Mouse (Mus musculus) gastrocnemius, postnatal 14 days (tissue): ENCODE data around the gene Ch25h. TPM values are rescaled to one million over a fixed set of nuclear protein-coding genes. Genes with fewer than 3 reads are reported as not detected.

Source experiments
- DNase-seq: peaks from one replicate; pipeline ENCODE4 v3.0.0; 2021; ENCODE audit warnings: mixed read lengths
- intact Hi-C: fragments of 180-260 bp; cut with DNase I; formaldehyde crosslinking; loops from one replicate; pipeline ENCODE4 v1.15.1; 2025; ENCODE audit warnings: low total_unique reads
- long read RNA-seq, 2 experiments: library from polyadenylated mRNA; stranded (forward); transcript quantifications; one replicate each; pipeline ENCODE4 v2.0.0; 2021
- total RNA-seq, 2 experiments: library from RNA; stranded (reverse); gene quantifications; 2 replicates each; pipeline ENCODE4 v1.2.3; 2021

The Ch25h gene
- total RNA-seq = not detected
- long read RNA-seq, experiment 1 = 0 reads
- long read RNA-seq, experiment 2 = 0 reads

GRCm38 (mm10) chr19:34474991-34475971 lies at the start of gene Ch25h:
Ch25h (minus strand) TSS chr19:34475164.
- peak; percentile 38 for DNase-seq
- intact Hi-C loops = loop anchor here (5.0 to 10.0 kb wide), 2 partner anchors 138 to 230 kb away; no protein-coding TSS in a partner anchor

DNA sequence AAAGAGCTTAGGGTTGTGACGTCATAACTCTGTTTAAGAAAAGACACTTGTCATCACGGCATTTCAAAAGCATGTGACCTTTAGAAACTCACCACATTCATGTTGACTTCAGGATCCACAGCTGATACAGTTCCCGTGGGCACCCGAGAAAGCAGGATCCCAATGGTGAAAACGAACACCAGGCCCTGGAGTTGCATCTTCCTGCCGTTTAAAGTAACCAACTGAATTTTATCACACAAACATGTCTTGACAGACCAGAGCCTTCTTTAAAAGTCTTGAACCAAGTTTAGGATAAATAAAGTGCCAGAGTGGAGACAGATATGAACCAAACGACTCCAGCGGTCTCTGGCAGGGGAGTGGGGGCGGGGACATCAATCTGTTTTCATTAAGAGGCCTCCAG lies 49.7 kb upstream of the Ch25h start:
- DNase-seq = no peak
- intact Hi-C loops = no loop called here

- intact Hi-C loops = no loop called here
- DNase-seq = no peak
These were observed 48.3 kb upstream of the Ch25h start for GRCm38 (mm10) chr19:34523106-34523725.

DNA sequence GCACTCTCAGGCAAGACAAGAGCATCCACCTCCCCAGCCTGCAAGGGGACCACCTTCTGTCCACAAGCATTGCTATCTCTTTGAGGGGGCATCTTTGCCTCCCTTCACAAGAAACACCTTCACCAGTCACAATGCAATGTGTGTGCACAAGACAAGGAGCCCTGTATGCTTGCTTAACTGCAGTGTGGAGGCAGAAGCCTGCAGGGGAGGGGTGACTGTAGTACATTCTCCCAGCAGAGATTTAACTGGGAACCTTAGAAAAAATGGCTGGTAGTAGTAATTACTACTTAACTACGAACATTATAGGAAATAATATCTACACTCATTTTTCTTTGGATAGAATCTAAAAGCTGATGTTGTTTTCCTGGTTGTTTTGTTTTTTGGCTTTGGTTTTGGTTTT lies 47.0 kb upstream of the Ch25h start:
- no peak for DNase-seq
- intact Hi-C loops = no loop called here

DNA sequence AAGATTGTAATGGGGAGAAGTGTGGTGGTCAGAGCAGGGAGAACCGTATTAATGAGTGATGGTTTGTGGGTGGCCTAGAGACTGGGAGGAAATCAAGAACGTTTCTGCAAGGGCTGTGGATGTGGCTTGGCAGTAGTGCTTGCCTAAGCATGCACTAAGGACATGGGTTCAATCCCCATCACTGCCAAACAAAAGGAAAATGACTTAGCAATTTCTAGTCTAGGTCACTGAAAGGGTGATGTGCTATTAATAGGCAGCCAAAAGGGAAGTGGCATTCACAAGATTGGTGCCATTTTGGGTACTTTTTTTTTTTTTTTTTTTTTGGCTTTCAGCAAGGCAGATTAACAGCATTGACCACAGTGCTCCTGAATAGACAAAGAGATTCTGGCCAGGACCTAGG lies 46.4 kb upstream of the Ch25h start:
- intact Hi-C loops = no loop called here
- DNase-seq = no peak

DNA sequence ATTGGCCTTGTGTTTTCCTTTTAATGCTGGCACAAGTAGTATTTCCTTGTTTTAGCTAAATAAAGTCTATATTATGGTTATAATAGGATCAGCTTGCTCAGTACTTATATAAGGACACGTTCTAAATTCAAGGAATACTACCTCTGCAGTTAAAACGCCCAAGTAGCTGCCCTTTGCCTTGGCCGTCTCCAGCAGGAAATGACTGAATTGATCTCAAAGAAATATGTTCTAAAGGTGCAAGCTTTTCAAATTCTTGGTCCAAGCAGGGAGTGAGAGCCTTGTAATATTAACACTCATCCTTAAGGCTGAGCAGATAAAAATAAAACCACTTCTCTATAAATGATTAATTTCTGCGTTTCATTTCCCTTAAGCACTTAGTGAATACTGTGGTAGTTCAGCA lies 45.1 kb upstream of the Ch25h start:
- intact Hi-C loops = no loop called here
- no peak for DNase-seq

GRCm38 (mm10) chr19:34519646-34520045 lies 44.7 kb upstream of the Ch25h start:
- no peak for DNase-seq
- intact Hi-C loops = no loop called here

DNA sequence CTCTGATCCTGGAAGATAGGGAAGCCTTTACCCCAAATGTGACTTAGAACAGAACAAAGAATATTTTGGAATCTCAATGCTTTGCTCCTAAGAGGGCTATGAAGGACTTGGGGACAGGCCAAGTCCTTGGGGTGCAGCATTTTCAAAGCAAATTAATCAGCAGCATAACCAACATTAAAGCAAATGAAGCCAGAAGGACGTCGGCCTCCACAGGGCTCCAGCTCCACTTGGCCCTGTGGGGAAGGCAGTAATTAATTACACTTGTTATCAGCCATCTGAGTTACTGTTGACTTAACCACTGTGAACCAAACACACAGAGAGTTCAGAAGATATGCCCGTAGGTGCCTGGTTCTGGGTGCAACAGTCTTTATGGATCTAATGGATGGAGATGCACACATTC lies 43.8 kb upstream of the Ch25h start:
- DNase-seq = no peak
- intact Hi-C loops = no loop called here

DNA sequence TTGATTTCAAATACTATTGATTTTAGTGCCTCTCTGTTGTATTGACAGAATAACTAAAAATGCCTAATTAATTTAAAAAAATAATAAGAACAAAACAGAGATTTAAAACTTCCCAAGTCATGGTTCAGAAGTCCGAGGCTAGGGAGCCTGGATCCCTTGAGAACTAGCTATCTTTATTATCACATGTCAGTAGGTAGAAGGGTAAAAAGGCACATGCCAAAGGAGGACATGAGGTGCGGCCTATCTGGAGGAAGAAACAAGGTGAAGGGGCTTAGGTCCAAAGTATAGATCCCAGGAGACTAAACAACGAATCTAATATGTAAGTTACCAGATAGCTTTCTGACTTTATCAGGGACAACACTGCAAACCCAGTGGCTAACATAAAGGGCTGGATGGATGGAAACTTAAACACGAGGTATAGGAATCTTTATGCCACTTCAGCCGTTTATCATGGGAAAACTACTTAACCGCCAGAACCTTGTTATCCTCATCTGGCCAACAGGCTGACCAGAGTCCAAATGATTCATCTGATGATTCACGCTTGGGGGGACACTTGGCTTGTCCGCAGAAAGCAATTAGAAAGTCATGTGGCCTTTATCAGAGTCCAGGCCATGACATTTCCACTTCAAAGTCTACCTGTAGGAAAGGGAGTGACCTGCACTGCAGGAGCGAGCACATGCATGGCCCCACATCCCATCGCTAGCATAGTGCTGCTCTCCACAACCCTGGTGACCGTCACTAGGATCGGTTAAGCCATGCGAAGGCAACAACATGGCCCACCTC lies 43.0 kb upstream of the Ch25h start:
- DNase-seq = no peak
- intact Hi-C loops = no loop called here

DNA sequence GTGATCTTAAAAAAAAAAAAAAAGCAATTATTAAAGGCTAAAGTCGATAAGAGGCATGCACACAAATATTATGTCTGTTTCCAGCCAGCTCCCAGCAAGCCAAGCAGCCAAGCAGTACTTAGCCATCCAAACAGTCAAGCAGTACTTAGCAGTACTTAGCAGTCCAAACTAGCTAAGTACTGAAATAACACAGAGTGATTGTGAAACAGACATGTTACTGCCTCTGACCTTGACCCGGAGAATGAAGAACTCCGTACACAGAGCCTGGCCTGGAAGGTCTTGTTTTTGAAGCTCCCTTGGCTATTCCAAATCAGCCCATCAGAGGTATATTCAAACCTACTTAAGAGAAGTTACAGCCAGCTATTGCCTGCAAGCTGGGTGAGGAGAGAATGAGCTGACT lies 42.2 kb upstream of the Ch25h start:
- intact Hi-C loops = no loop called here
- DNase-seq = no peak

GRCm38 (mm10) chr19:34516346-34516745 lies 41.4 kb upstream of the Ch25h start:
- no peak for DNase-seq
- intact Hi-C loops = no loop called here

GRCm38 (mm10) chr19:34515681-34516080 lies 40.7 kb upstream of the Ch25h start:
- intact Hi-C loops = no loop called here

GRCm38 (mm10) chr19:34511528-34511927 lies 36.6 kb upstream of the Ch25h start:
- intact Hi-C loops = no loop called here
- DNase-seq = no peak

More at GRCm38 (mm10) chr19:34515681-34516080, 40.7 kb upstream of the Ch25h start:
- no peak for DNase-seq

GRCm38 (mm10) chr19:34510717-34511116 lies 35.8 kb upstream of the Ch25h start:
- no peak for DNase-seq
- intact Hi-C loops = no loop called here

DNA sequence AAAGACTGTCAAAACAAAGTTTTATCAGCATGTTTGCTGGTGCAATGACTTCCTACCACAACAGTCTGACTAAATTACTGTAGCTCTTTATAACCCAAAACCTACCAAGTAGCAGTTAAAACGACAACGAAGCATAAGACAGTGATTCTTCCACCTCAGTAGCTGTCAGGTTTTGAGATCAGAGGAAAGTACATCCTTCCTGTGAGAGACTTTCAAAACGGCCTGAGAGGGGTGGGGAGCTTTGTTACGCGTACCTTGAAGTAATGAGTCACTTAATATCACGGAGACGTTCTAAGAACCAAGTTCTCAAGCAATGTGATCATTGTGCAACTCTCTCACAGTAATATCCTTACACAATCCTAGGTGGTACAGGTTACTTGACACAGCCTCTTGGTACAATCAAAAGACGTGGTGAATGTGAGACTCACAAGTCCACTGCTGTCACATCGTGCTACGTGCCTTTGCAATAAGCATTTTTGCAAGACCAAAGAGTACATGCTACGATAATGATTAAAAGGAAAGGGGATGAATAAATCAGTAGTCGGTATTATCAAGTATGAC lies 30.3 kb upstream of the Ch25h start:
- intact Hi-C loops = no loop called here
- DNase-seq = no peak

GRCm38 (mm10) chr19:34500763-34501162 lies 25.8 kb upstream of the Ch25h start:
- intact Hi-C loops = no loop called here
- peak; percentile 61 for DNase-seq

DNA sequence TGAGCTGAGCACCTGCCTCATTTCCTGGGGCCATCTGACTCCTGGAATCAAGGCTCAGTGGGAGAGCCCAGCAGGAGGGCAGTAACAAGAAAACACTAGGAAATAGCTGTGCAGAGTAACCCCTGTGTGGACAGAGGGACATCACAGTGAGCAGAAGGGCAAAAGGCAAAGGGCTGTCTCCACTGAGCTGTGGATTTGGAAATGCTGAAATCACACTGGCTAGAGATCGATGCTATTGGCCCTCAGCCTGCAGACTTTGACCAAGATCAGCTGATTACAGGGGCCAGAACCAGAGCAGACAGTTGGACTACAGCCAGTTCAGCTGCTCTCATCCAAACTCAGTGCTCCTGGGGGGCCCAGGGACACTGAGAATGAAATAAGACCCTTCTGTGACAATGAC lies 21.4 kb upstream of the Ch25h start:
- intact Hi-C loops = no loop called here
- DNase-seq = no peak

DNA sequence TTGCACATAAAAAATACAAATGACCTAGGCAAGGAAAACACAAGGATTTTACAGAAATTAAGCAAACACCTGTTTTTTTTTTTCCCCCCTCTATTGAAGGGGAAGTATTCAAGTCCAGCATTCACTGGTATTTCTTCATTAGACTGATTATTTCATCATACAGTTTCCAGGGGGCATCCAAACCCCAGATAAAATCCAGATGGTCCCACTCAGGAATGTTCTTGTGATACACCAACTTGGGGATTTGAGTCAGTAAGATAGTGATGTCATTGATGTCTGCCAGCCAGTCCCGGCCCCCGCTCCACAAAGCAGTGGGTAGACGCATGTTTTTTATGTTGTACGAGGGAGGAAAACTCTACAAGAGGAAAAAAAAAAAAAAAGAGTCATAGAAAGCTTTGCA lies 18.9 kb upstream of the Ch25h start:
- intact Hi-C loops = no loop called here
- no peak for DNase-seq

DNA sequence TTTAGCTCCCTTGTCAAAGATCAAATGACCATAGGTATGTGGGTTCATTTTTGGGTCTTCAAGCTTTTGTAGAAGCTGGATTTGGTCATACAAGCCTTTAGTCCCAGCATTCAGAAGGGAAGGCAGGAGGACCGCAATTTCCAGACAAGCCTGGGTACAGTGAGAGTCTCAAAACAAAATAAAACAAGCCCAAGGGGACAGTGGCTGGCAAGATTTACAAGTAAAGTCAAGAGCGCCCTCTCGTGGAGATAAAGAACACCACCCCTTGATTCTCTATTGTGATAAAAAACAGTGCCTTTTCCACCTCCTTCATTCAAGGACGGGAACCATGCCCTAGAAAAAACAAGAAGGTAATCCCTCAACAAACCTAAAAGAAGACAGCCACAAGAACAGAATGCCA lies 8.6 kb upstream of the Ch25h start:
- peak; percentile 34 for DNase-seq
- intact Hi-C loops = no loop called here
